Mouse (Mus musculus): ENCODE results near the gene Prkar1b.

GRCm38 (mm10) chr5:139075125-139075524 is 74.7 kb downstream of the Prkar1b start:
- peak; percentile 82 for TF ChIP-seq CTCF (IDR thresholded peaks at IDR 0.05; ENCODE audit: low read depth)
- no peak for TF ChIP-seq EP300 (optimal IDR thresholded peaks at IDR 0.05)

Data from stomach, postnatal 0 days (tissue).